Mouse (Mus musculus) liver, embryonic 14.5 days (tissue): ENCODE results near the gene Iqcn. TPM values are rescaled to one million over a fixed set of nuclear protein-coding genes. Genes with fewer than 3 reads are reported as not detected.

Experiments used
- ATAC-seq: fragments of 200-750 bp; cut with Nextera tagmentation; 2 replicates; pipeline ENCODE4 v1.8.0; 2017; ENCODE audit warnings: moderate number of reproducible peaks, mild to moderate bottlenecking, moderate library complexity; ENCODE audit not compliant: insufficient read depth
- DNase-seq, 3 experiments: peaks; one replicate each; pipeline ENCODE4 v3.0.0-alpha.2; 2012 to 2013; ENCODE audit warnings: low read depth in 3 of 3, low spot score in 3 of 3
- H3K27ac ChIP-seq: fragments of 300-500 bp; sonication (generic); 2 replicates; pipeline ENCODE4 v1.5.1; 2014; ENCODE audit warnings: moderate library complexity, mild to moderate bottlenecking, control low read depth, inconsistent platforms
- H3K27me3 ChIP-seq: fragments of 300-500 bp; sonication (generic); 2 replicates; pipeline ENCODE4 v1.6.1; 2014; ENCODE audit warnings: mild to moderate bottlenecking, low read length, moderate library complexity; ENCODE audit not compliant: control insufficient read depth, insufficient read depth
- H3K36me3 ChIP-seq: fragments of 300-500 bp; sonication (generic); replicated peaks from 2 replicates; pipeline ENCODE4 v1.6.1; 2014; ENCODE audit warnings: low read depth; ENCODE audit not compliant: control insufficient read depth, insufficient read depth
- H3K4me1 ChIP-seq, 2 experiments: fragments of 200-500 bp in 1 of 2; fragments of 300-500 bp in 1 of 2; sonication (generic) in 1 of 2; replicated peaks; 2 replicates each; pipeline ENCODE4 v1.6.1; 2012 to 2014; ENCODE audit warnings: antibody characterized with exemption in 1 of 2, inconsistent platforms in 1 of 2, low read length in 1 of 2; ENCODE audit not compliant: control insufficient read depth in 2 of 2, insufficient read depth in 2 of 2
- H3K4me2 ChIP-seq: fragments of 300-500 bp; sonication (generic); 2 replicates; pipeline ENCODE4 v1.6.1; 2014; ENCODE audit warnings: low read depth, mild to moderate bottlenecking, control low read depth, moderate library complexity
- H3K4me3 ChIP-seq, 2 experiments: fragments of 200-500 bp in 1 of 2; fragments of 300-500 bp in 1 of 2; sonication (generic) in 1 of 2; 2 replicates each; pipeline ENCODE4 v1.5.1; 2012 to 2014; ENCODE audit warnings: low read depth in 2 of 2, low read length in 2 of 2, mild to moderate bottlenecking in 2 of 2, control low read depth in 1 of 2, inconsistent platforms in 1 of 2, moderate library complexity in 1 of 2; ENCODE audit not compliant: insufficient read depth in 1 of 2
- H3K9ac ChIP-seq: fragments of 300-500 bp; sonication (generic); replicated peaks from 2 replicates; pipeline ENCODE4 v1.6.1; 2014; ENCODE audit warnings: mild to moderate bottlenecking, control low read depth, moderate library complexity
- H3K9me3 ChIP-seq: fragments of 300-500 bp; sonication (generic); 2 replicates; pipeline ENCODE4 v1.6.1; 2016; ENCODE audit warnings: low read length, mixed read lengths; ENCODE audit not compliant: control insufficient read depth
- CTCF ChIP-seq: IDR thresholded peaks from 2 replicates; pipeline ENCODE4 v1.5.1; 2016; ENCODE audit warnings: antibody characterized with exemption, low read depth, control low read depth
- EP300 ChIP-seq: IDR thresholded peaks from 2 replicates; pipeline ENCODE4 v1.6.1; 2016; ENCODE audit warnings: antibody characterized with exemption, low read depth
- WGBS: fragments of 180-500 bp; shearing (Covaris S2); extraction: QIAGEN DNeasy Blood & Tissue Kit; methylation state at CpG from one replicate; pipeline ENCODE4 v1.1.7; 2014; ENCODE audit not compliant: insufficient replicate concordance; 5-methylcytosine and 5-hydroxymethylcytosine counted together
- polyA plus RNA-seq, 2 experiments: library from polyadenylated mRNA; depleted of rRNA in 1 of 2; stranded (reverse) in 1 of 2; unstranded in 1 of 2; fragments of >200 nt; fragmentation: Nextera tagmentation in 1 of 2; extraction: Ambion mirVana in 1 of 2; gene quantifications; 2 replicates each; pipeline versions ENCODE4 v1.2.1 to v1.2.3; 2012 to 2014

The Iqcn gene
- polyA plus RNA-seq, 2 experiments: not detected

- no peaks in the 10 kb centered on the region for H3K9me3 ChIP-seq
- DNase-seq (peak; percentile 57 to 62 (median 62)), ATAC-seq (no peak)
- H3K9ac ChIP-seq: no peak overlapping the region
- no peaks in the 10 kb centered on the region for H3K4me1 ChIP-seq
- H3K36me3 ChIP-seq: no peaks in the 10 kb centered on the region
- H3K27ac ChIP-seq: no peak overlapping the region
- H3K4me3 ChIP-seq: no peak overlapping the region
- WGBS: 5% methylated on average over 3 of the region's 3 CpGs
- TF ChIP-seq EP300 (no peak), CTCF (peak; percentile 97)
- no peaks in the 10 kb centered on the region; the same call in 1 of the 2 replicates for H3K27me3 ChIP-seq
- H3K4me2 ChIP-seq: no peak overlapping the region
These were observed 17.5 kb downstream of the Iqcn start for GRCm38 (mm10) chr8:70720739-70721138.

GRCm38 (mm10) chr8:70721601-70722000 is 18.3 kb downstream of the Iqcn start:
- Histone ChIP-seq H3K27ac (no peak overlapping the region), H3K4me1 (no peaks in the 10 kb centered on the region), H3K9ac (no peak overlapping the region), H3K4me3 (no peak overlapping the region), H3K9me3 (no peaks in the 10 kb centered on the region), H3K36me3 (no peaks in the 10 kb centered on the region), H3K4me2 (no peak overlapping the region), H3K27me3 (peaks cover 5% of the 10 kb centered on the region)
- TF ChIP-seq CTCF (no peak), EP300 (no peak)
- ATAC-seq (no peak), DNase-seq (no peak)
- WGBS: 75% methylated on average over 8 of the region's 8 CpGs

- peak within 1 kb of the TSS; percentile 5; the same call in 1 of the 2 replicates for H3K27ac ChIP-seq
- H3K9me3 ChIP-seq: no peaks in the 10 kb centered on the region
- no peaks in the 10 kb centered on the region for H3K36me3 ChIP-seq
- 0 out of 4 replicates have a peak within 1 kb of the TSS, but pooled peaks of 1 of the 2 experiments have one; percentile 12 for H3K4me3 ChIP-seq
- H3K9ac ChIP-seq: no peak within 1 kb of the TSS
- peaks cover 16% of the 10 kb centered on the region for H3K27me3 ChIP-seq
- 48% methylated on average over 7 of the region's 7 CpGs for WGBS
- DNase-seq (peak in 1 of 3 experiments; percentile 22), ATAC-seq (peak; percentile 70)
- peak within 1 kb of the TSS; percentile 22; the same call in 1 of the 2 replicates for H3K4me2 ChIP-seq
- TF ChIP-seq EP300 (no peak), CTCF (no peak)
- H3K4me1 ChIP-seq: no peaks in the 10 kb centered on the region
These were observed 20.4 kb downstream of the Iqcn start, which contains the start of gene Pde4c for GRCm38 (mm10) chr8:70723486-70724210. Gene Pde4c (plus strand): TSS chr8:70723720.

GRCm38 (mm10) chr8:70724216-70724615 is 21.0 kb downstream of the Iqcn start:
- peak overlapping the region; percentile 5; the same call in 1 of the 2 replicates for H3K27ac ChIP-seq
- no peak for DNase-seq
- 57% methylated on average over 12 of the region's 12 CpGs for WGBS

GRCm38 (mm10) chr8:70725792-70726447 is 22.7 kb downstream of the Iqcn start:
- H3K4me2 ChIP-seq: no peak overlapping the region
- H3K4me1 ChIP-seq: 0 out of 4 replicates have a peak, but pooled peaks cover 0 to 2% of the 10 kb centered on the region in 2 experiments
- H3K36me3 ChIP-seq: no peaks in the 10 kb centered on the region
- no peaks in the 10 kb centered on the region for H3K9me3 ChIP-seq
- H3K27me3 ChIP-seq: peaks cover 32% of the 10 kb centered on the region
- ATAC-seq: no peak
- no peak overlapping the region for H3K27ac ChIP-seq
- H3K4me3 ChIP-seq: no peak overlapping the region
- no peak for TF ChIP-seq EP300
- TF ChIP-seq CTCF: no peak
- WGBS: 23% methylated on average over 14 of the region's 14 CpGs
- DNase-seq: no peak
- no peak overlapping the region for H3K9ac ChIP-seq

More at GRCm38 (mm10) chr8:70724216-70724615, 21.0 kb downstream of the Iqcn start:
- peaks cover 20% of the 10 kb centered on the region for H3K27me3 ChIP-seq
- H3K36me3 ChIP-seq: no peaks in the 10 kb centered on the region
- no peaks in the 10 kb centered on the region for H3K9me3 ChIP-seq
- peak overlapping the region; percentile 16; the same call in 1 of the 2 replicates for H3K4me2 ChIP-seq
- no peak for ATAC-seq
- no peak overlapping the region for H3K9ac ChIP-seq
- TF ChIP-seq CTCF (no peak), EP300 (no peak)
- H3K4me3 ChIP-seq: no peak overlapping the region
- no peaks in the 10 kb centered on the region for H3K4me1 ChIP-seq
